ENCODE assay signal across 11 mouse cellular contexts in genomic region chr2:106790329-106790701, GRCm38 (mm10).
A peak's percentile ranks its signal among the peaks of the same experiment; 100 is the strongest.
DNase-seq lines count a peak whose midpoint lies in the region; ATAC-seq lines count a peak whose summit lies in the region.
"Had no signal": no experiment of that assay in that cellular context is flagged by ENCODE, and none has a peak within 500 bp of the region (broad histone marks: within the 10 kb centered on the region; RNA-seq: fewer than 3 reads in every experiment).

No protein-coding gene starts in this region.

- WGBS in forebrain, embryonic 14.5 days, result 61% methylated on average over 3 of the region's 3 CpGs
- WGBS in forebrain, embryonic 12.5 days, result 74% methylated on average over 3 of the region's 3 CpGs
- WGBS in limb, embryonic 13.5 days, result 13% methylated on average over 3 of the region's 3 CpGs

- 0 out of 2 replicates have a peak, but pooled peaks cover under 1% of the 10 kb centered on the region for H3K36me3 ChIP-seq in forebrain, embryonic 14.5 days (ENCODE audit: control insufficient read depth, insufficient read depth, low read length)
- H3K36me3 ChIP-seq in forebrain, embryonic 12.5 days (replicated peaks), result no peaks in the 10 kb centered on the region
- peaks cover 6% of the 10 kb centered on the region for H3K36me3 ChIP-seq in limb, embryonic 13.5 days

- H3K27ac ChIP-seq in forebrain, embryonic 14.5 days (ENCODE audit: low read depth, low read length), result peak overlapping the region; percentile 0; the same call in 1 of the 2 replicates
- H3K27ac ChIP-seq in forebrain, embryonic 12.5 days, result no peak overlapping the region
- peak overlapping the region; percentile 86 for H3K27ac ChIP-seq in limb, embryonic 13.5 days

- H3K4me3 ChIP-seq in forebrain, embryonic 14.5 days (ENCODE audit: low read depth, low read length), result no peak overlapping the region
- H3K4me3 ChIP-seq in forebrain, embryonic 12.5 days (replicated peaks), result no peak overlapping the region
- H3K4me3 ChIP-seq in limb, embryonic 13.5 days, result no peak overlapping the region

- H3K4me2 ChIP-seq in forebrain, embryonic 14.5 days (ENCODE audit: low read length), result no peak overlapping the region
- no peak overlapping the region for H3K4me2 ChIP-seq in forebrain, embryonic 12.5 days
- peak overlapping the region; percentile 27 for H3K4me2 ChIP-seq in limb, embryonic 13.5 days (replicated peaks)

- no peaks in the 10 kb centered on the region for H3K9me3 ChIP-seq in forebrain, embryonic 14.5 days (replicated peaks; ENCODE audit: control insufficient read depth, low read length)
- H3K9me3 ChIP-seq in forebrain, embryonic 12.5 days, result no peaks in the 10 kb centered on the region
- H3K9me3 ChIP-seq in limb, embryonic 13.5 days, result no peaks in the 10 kb centered on the region

- no peaks in the 10 kb centered on the region for H3K27me3 ChIP-seq in forebrain, embryonic 14.5 days (replicated peaks; ENCODE audit: control insufficient read depth, insufficient read depth, low read length)
- H3K27me3 ChIP-seq in forebrain, embryonic 12.5 days, result 0 out of 2 replicates have a peak, but pooled peaks cover 6% of the 10 kb centered on the region
- no peaks in the 10 kb centered on the region for H3K27me3 ChIP-seq in limb, embryonic 13.5 days

- no peak for DNase-seq in forebrain, embryonic 14.5 days (ENCODE audit: low spot score)
- peak; percentile 43 for DNase-seq in urinary bladder, postnatal 14 days (ENCODE audit: low spot score)
- no peak for DNase-seq in urinary bladder, adult 2 months (ENCODE audit: low spot score)
- DNase-seq in embryo, embryonic 9.5 days (ENCODE audit: extremely low spot score), result no peak
- no peak for DNase-seq in embryo, embryonic 10.5 days (ENCODE audit: low spot score)
- no peak for DNase-seq in spleen, postnatal 14 days (ENCODE audit: low spot score in 2 of 2)
- DNase-seq: forebrain, postnatal 0 days; left cerebral cortex, postnatal 4 days; spleen, adult 18-20 months had no signal

- no peak for ATAC-seq in forebrain, embryonic 14.5 days
- no peak for ATAC-seq in forebrain, embryonic 12.5 days (ENCODE audit: low FRiP score)
- ATAC-seq in limb, embryonic 13.5 days (ENCODE audit: low FRiP score, low read depth), result peak; percentile 28; the same call in 1 of the 2 replicates
- ATAC-seq: forebrain, postnatal 0 days had no signal

- H3K9ac ChIP-seq in forebrain, embryonic 14.5 days (ENCODE audit: low read length), result no peak overlapping the region
- H3K9ac ChIP-seq in forebrain, embryonic 12.5 days, result no peak overlapping the region
- no peak overlapping the region for H3K9ac ChIP-seq in limb, embryonic 13.5 days
- H3K9ac ChIP-seq: forebrain, postnatal 0 days had no signal

- peaks cover 10% of the 10 kb centered on the region; the same call in 1 of the 2 replicates for H3K4me1 ChIP-seq in forebrain, embryonic 14.5 days (ENCODE audit: control insufficient read depth, insufficient read depth, low read length)
- H3K4me1 ChIP-seq in forebrain, embryonic 12.5 days, result peaks cover 20% of the 10 kb centered on the region
- peaks cover 40% of the 10 kb centered on the region for H3K4me1 ChIP-seq in limb, embryonic 13.5 days
